Mouse (Mus musculus): ENCODE measurements around the gene Dnaja1. TPM values are rescaled to one million over a fixed set of nuclear protein-coding genes. Genes with fewer than 3 reads are reported as not detected.

The Dnaja1 gene
- 38.2 TPM for polyA plus RNA-seq (2015; fragmentation: Illumina TruSeq; extraction: RNeasy Lipid Tissue Mini Kit (QIAGEN cat#74804); ENCODE audit: insufficient read depth, low read depth, low replicate concordance)

GRCm38 (mm10) chr4:40722011-40722666 lies at the start of gene Dnaja1:
TSS of gene Dnaja1 (plus strand) at chr4:40722150.

GRCm38 (mm10) chr4:40702797-40703709 lies 18.9 kb upstream of the Dnaja1 start, which contains the start of gene Aptx:
TSS of gene Aptx (minus strand) at chr4:40703194.

GRCm38 (mm10) chr4:40757780-40758420 lies 36.0 kb downstream of the Dnaja1 start, which contains the start of gene Smu1:
TSS of gene Smu1 (minus strand) at chr4:40757923.

Other genes starting within 250 kb of the Dnaja1 start
- 5.4 TPM for gene Tmem215, start 250.0 kb upstream of the Dnaja1 start, polyA plus RNA-seq (2015; fragmentation: Illumina TruSeq; extraction: RNeasy Lipid Tissue Mini Kit (QIAGEN cat#74804); ENCODE audit: insufficient read depth, low read depth, low replicate concordance)
- gene Aptx, start 19.0 kb upstream of the Dnaja1 start, polyA plus RNA-seq (2015; fragmentation: Illumina TruSeq; extraction: RNeasy Lipid Tissue Mini Kit (QIAGEN cat#74804); ENCODE audit: insufficient read depth, low read depth, low replicate concordance): 2.8 TPM
- gene Smu1, start 35.8 kb downstream of the Dnaja1 start, polyA plus RNA-seq (2015; fragmentation: Illumina TruSeq; extraction: RNeasy Lipid Tissue Mini Kit (QIAGEN cat#74804); ENCODE audit: insufficient read depth, low read depth, low replicate concordance): 11.2 TPM
- gene B4galt1, start 131.9 kb downstream of the Dnaja1 start, polyA plus RNA-seq (2015; fragmentation: Illumina TruSeq; extraction: RNeasy Lipid Tissue Mini Kit (QIAGEN cat#74804); ENCODE audit: insufficient read depth, low read depth, low replicate concordance): 8.5 TPM
- 5.2 TPM for gene Spink4, start 197.9 kb downstream of the Dnaja1 start, polyA plus RNA-seq (2015; fragmentation: Illumina TruSeq; extraction: RNeasy Lipid Tissue Mini Kit (QIAGEN cat#74804); ENCODE audit: insufficient read depth, low read depth, low replicate concordance)
- 69.8 TPM for gene Bag1, start 226.1 kb downstream of the Dnaja1 start, polyA plus RNA-seq (2015; fragmentation: Illumina TruSeq; extraction: RNeasy Lipid Tissue Mini Kit (QIAGEN cat#74804); ENCODE audit: insufficient read depth, low read depth, low replicate concordance)
- gene Chmp5, start 226.3 kb downstream of the Dnaja1 start, polyA plus RNA-seq (2015; fragmentation: Illumina TruSeq; extraction: RNeasy Lipid Tissue Mini Kit (QIAGEN cat#74804); ENCODE audit: insufficient read depth, low read depth, low replicate concordance): 23.0 TPM
- 22.6 TPM for gene Nfx1, start 248.8 kb downstream of the Dnaja1 start, polyA plus RNA-seq (2015; fragmentation: Illumina TruSeq; extraction: RNeasy Lipid Tissue Mini Kit (QIAGEN cat#74804); ENCODE audit: insufficient read depth, low read depth, low replicate concordance)

Measured in pancreas, adult 10 weeks (tissue).